8 mouse cellular contexts compared by ENCODE assay signal in genomic region chr17:63849566-63849965, GRCm38 (mm10). TPM values are rescaled to one million over a fixed set of nuclear protein-coding genes. Genes with fewer than 3 reads are reported as not detected.
DNase-seq lines count a peak whose midpoint lies in the region; ATAC-seq and TF ChIP-seq lines count a peak whose summit lies in the region.

No protein-coding gene starts in this region.

- no peaks in the 10 kb centered on the region for H3K4me1 ChIP-seq in embryonic facial prominence, embryonic 14.5 days (ENCODE audit: control insufficient read depth, insufficient read depth, low read length)
- peaks cover 2% of the 10 kb centered on the region; the same call in 1 of the 2 replicates for H3K4me1 ChIP-seq in limb, embryonic 14.5 days (ENCODE audit: control insufficient read depth, insufficient read depth, low read length)
- H3K4me1 ChIP-seq in midbrain, embryonic 16.5 days (ENCODE audit: control insufficient read depth, insufficient read depth, low read length), result no peaks in the 10 kb centered on the region

- peak overlapping the region; percentile 80 for H3K9ac ChIP-seq in embryonic facial prominence, embryonic 14.5 days (ENCODE audit: low read depth, low read length)
- peak overlapping the region; percentile 76 for H3K9ac ChIP-seq in limb, embryonic 14.5 days (ENCODE audit: low read depth, low read length, severe bottlenecking)
- peak overlapping the region; percentile 79 for H3K9ac ChIP-seq in midbrain, embryonic 16.5 days (ENCODE audit: low read depth, low read length)

- peak overlapping the region; percentile 57 for H3K4me2 ChIP-seq in embryonic facial prominence, embryonic 14.5 days (ENCODE audit: low read depth, low read length)
- peak overlapping the region; percentile 54 for H3K4me2 ChIP-seq in limb, embryonic 14.5 days (replicated peaks; ENCODE audit: low read depth, low read length, severe bottlenecking)
- H3K4me2 ChIP-seq in midbrain, embryonic 16.5 days (ENCODE audit: low read length), result peak overlapping the region; percentile 71

- 1% methylated on average over 21 of the region's 22 CpGs for WGBS in embryonic facial prominence, embryonic 14.5 days
- 1% methylated on average over 22 of the region's 22 CpGs for WGBS in limb, embryonic 14.5 days
- WGBS in midbrain, embryonic 16.5 days, result under 1% methylated on average over 22 of the region's 22 CpGs

- no peaks in the 10 kb centered on the region for H3K36me3 ChIP-seq in embryonic facial prominence, embryonic 14.5 days (ENCODE audit: control insufficient read depth, insufficient read depth, low read length)
- no peaks in the 10 kb centered on the region for H3K36me3 ChIP-seq in limb, embryonic 14.5 days (ENCODE audit: control insufficient read depth, insufficient read depth, low read length)
- H3K36me3 ChIP-seq in midbrain, embryonic 16.5 days (ENCODE audit: control insufficient read depth, insufficient read depth, low read length), result no peaks in the 10 kb centered on the region

- H3K27me3 ChIP-seq in embryonic facial prominence, embryonic 14.5 days (replicated peaks; ENCODE audit: control insufficient read depth, insufficient read depth, low read length), result no peaks in the 10 kb centered on the region
- H3K27me3 ChIP-seq in limb, embryonic 14.5 days (ENCODE audit: control insufficient read depth, insufficient read depth, low read length), result no peaks in the 10 kb centered on the region
- H3K27me3 ChIP-seq in midbrain, embryonic 16.5 days (ENCODE audit: control insufficient read depth, insufficient read depth, low read depth, low read length), result no peaks in the 10 kb centered on the region

- peak; percentile 85; the same call in 1 of the 2 replicates for TF ChIP-seq POLR2A in limb, embryonic 14.5 days (IDR thresholded peaks at IDR 0.05; ENCODE audit: borderline replicate concordance, extremely low read depth, insufficient read depth, insufficient read length)

- peak overlapping the region; percentile 74 for H3K27ac ChIP-seq in embryonic facial prominence, embryonic 14.5 days (replicated peaks; ENCODE audit: low read depth, low read length)
- peak overlapping the region; percentile 63 for H3K27ac ChIP-seq in limb, embryonic 14.5 days (replicated peaks; ENCODE audit: low read depth, low read length)
- H3K27ac ChIP-seq in midbrain, embryonic 16.5 days (ENCODE audit: low read length), result peak overlapping the region; percentile 31

- peak; percentile 89 for DNase-seq in 3134 (ENCODE audit: extremely low read depth, insufficient read length, low spot score)
- DNase-seq in adrenal gland, postnatal 4 days (ENCODE audit: low spot score in 2 of 2), result peak; percentile 67 to 69
- DNase-seq in embryonic facial prominence, embryonic 14.5 days (ENCODE audit: low spot score), result peak; percentile 97
- peak; percentile 91 for DNase-seq in heart, adult 8-10 months (ENCODE audit: low spot score)
- DNase-seq in kidney, adult 9 months, result peak; percentile 80
- DNase-seq in limb, embryonic 14.5 days (ENCODE audit: low spot score), result peak; percentile 91
- DNase-seq in spleen, postnatal 14 days (ENCODE audit: low spot score in 2 of 2), result peak; percentile 22 to 29

- H3K4me3 ChIP-seq in embryonic facial prominence, embryonic 14.5 days (ENCODE audit: low read depth, low read length), result peak overlapping the region; percentile 61
- peak overlapping the region; percentile 57 for H3K4me3 ChIP-seq in limb, embryonic 14.5 days (replicated peaks; ENCODE audit: low read length)
- H3K4me3 ChIP-seq in midbrain, embryonic 16.5 days (ENCODE audit: low read depth, low read length), result peak overlapping the region; percentile 59

- peak; percentile 100 for ATAC-seq in embryonic facial prominence, embryonic 14.5 days (ENCODE audit: low read depth)
- peak; percentile 100 for ATAC-seq in limb, embryonic 14.5 days (ENCODE audit: low FRiP score, low read depth)
- ATAC-seq in midbrain, embryonic 16.5 days, result peak; percentile 99

- H3K9me3 ChIP-seq in embryonic facial prominence, embryonic 14.5 days (ENCODE audit: control insufficient read depth, low read length), result no peaks in the 10 kb centered on the region
- H3K9me3 ChIP-seq in limb, embryonic 14.5 days (ENCODE audit: control insufficient read depth, low read length), result no peaks in the 10 kb centered on the region
- no peaks in the 10 kb centered on the region for H3K9me3 ChIP-seq in midbrain, embryonic 16.5 days (replicated peaks; ENCODE audit: control insufficient read depth, low read length, poor library complexity, severe bottlenecking)

RNA-seq across cellular contexts. Expression of gene Fer, which starts 13.3 kb away (rescaled TPM):
- 10 to 100 TPM; 23.6 to 27.4 TPM for total RNA-seq in adrenal gland, postnatal 4 days (2021)
- 33.1 and 35.8 TPM in 2 replicates for polyA plus RNA-seq in embryonic facial prominence, embryonic 14.5 days (2014; fragmentation: Nextera tagmentation; extraction: Ambion mirVana)
- 10 to 100 TPM; 17.1 to 21.6 (median 18.4) TPM for total RNA-seq in heart, adult 8-10 months (2022)
- polyA plus RNA-seq in limb, embryonic 14.5 days (2012; rRNA removed), result 8.0 and 11.1 TPM in 2 replicates
- polyA plus RNA-seq in limb, embryonic 14.5 days (2014; fragmentation: Nextera tagmentation; extraction: Ambion mirVana), result 32.5 and 34.7 TPM in 2 replicates
- polyA plus RNA-seq in midbrain, embryonic 16.5 days (2015; fragmentation: Nextera tagmentation; extraction: Ambion mirVana), result 33.2 and 36.4 TPM in 2 replicates

RNA-seq across cellular contexts. Expression of gene A930002H24Rik, which starts 14.0 kb away (rescaled TPM):
- 1 to 10 TPM; 1.8 to 1.9 TPM for total RNA-seq in adrenal gland, postnatal 4 days (2021)
- 2.2 and 2.4 TPM in 2 replicates for polyA plus RNA-seq in embryonic facial prominence, embryonic 14.5 days (2014; fragmentation: Nextera tagmentation; extraction: Ambion mirVana)
- under 1 TPM in 1 of 4 experiments, not detected in 3; 0.81 TPM for total RNA-seq in heart, adult 8-10 months (2022)
- 3.8 and 4.4 TPM in 2 replicates for polyA plus RNA-seq in limb, embryonic 14.5 days (2012; rRNA removed)
- polyA plus RNA-seq in limb, embryonic 14.5 days (2014; fragmentation: Nextera tagmentation; extraction: Ambion mirVana), result 1.5 and 2.2 TPM in 2 replicates
- 2.3 and 2.9 TPM in 2 replicates for polyA plus RNA-seq in midbrain, embryonic 16.5 days (2015; fragmentation: Nextera tagmentation; extraction: Ambion mirVana)

Comparison
In these comparisons a context has a peak if more than half of its experiments do, and no peak if none do; other contexts are left out.
1. Peak in every context shown above with its lines: DNase-seq, ATAC-seq, H3K4me3 ChIP-seq and H3K27ac ChIP-seq.
2. DNase-seq: peak in every context shown above with its lines; median percentile 97 in embryonic facial prominence, embryonic 14.5 days; 91 in heart, adult 8-10 months; 91 in limb, embryonic 14.5 days; 89 in 3134; 80 in kidney, adult 9 months; 68 in adrenal gland, postnatal 4 days; 26 in spleen, postnatal 14 days.